Mouse (Mus musculus) thymus, adult 2 months (tissue): ENCODE data around the gene Hinfp. TPM values are rescaled to one million over a fixed set of nuclear protein-coding genes. Genes with fewer than 3 reads are reported as not detected.

Source experiments
- DNase-seq: peaks from one replicate; pipeline ENCODE4 v3.0.0; 2021
- H3K27ac ChIP-seq: fragments of 200-500 bp; 2 replicates; pipeline ENCODE4 v1.5.1; 2012; ENCODE audit warnings: low read length, control low read depth; ENCODE audit not compliant: control insufficient read depth, insufficient read depth
- H3K27me3 ChIP-seq: fragments of 200-500 bp; 2 replicates; pipeline ENCODE4 v1.6.1; 2012; ENCODE audit warnings: mild to moderate bottlenecking, low read length, moderate library complexity, mixed read lengths; ENCODE audit not compliant: control insufficient read depth, insufficient read depth
- H3K36me3 ChIP-seq: fragments of 200-500 bp; 2 replicates; pipeline ENCODE4 v1.6.1; 2012; ENCODE audit warnings: mild to moderate bottlenecking, low read length, moderate library complexity; ENCODE audit not compliant: control insufficient read depth, insufficient read depth
- H3K4me1 ChIP-seq: fragments of 200-500 bp; replicated peaks from 2 replicates; pipeline ENCODE4 v1.6.1; 2012; ENCODE audit warnings: low read length; ENCODE audit not compliant: control insufficient read depth, insufficient read depth
- H3K4me3 ChIP-seq: fragments of 200-500 bp; 2 replicates; pipeline ENCODE4 v1.5.1; 2012; ENCODE audit warnings: mild to moderate bottlenecking, low read length, control low read depth, moderate library complexity; ENCODE audit not compliant: control insufficient read depth, insufficient read depth
- CTCF ChIP-seq: fragments of 200-500 bp; IDR thresholded peaks from 2 replicates; pipeline ENCODE4 v1.5.1; 2012; ENCODE audit warnings: mild to moderate bottlenecking, control low read depth, low read length, moderate library complexity, borderline replicate concordance; ENCODE audit not compliant: control insufficient read depth, poor library complexity, insufficient read depth; ENCODE audit errors: extremely low read depth
- POLR2A ChIP-seq: fragments of 200-500 bp; IDR thresholded peaks from 2 replicates; pipeline ENCODE4 v1.6.1; 2012; ENCODE audit warnings: mild to moderate bottlenecking, low read length, control low read depth, moderate library complexity; ENCODE audit not compliant: control insufficient read depth, poor library complexity, insufficient read depth; ENCODE audit errors: extremely low read depth
- WGBS: fragments of 180-500 bp; shearing (Covaris S2); methylation state at CpG from one replicate; pipeline ENCODE4 v1.1.7; 2018; 5-methylcytosine and 5-hydroxymethylcytosine counted together
- polyA plus RNA-seq: library from polyadenylated mRNA; depleted of rRNA; stranded (reverse); fragments of >200 nt; gene quantifications from 2 replicates; pipeline ENCODE4 v1.2.3, GENCODE M21; 2012

The Hinfp gene
- polyA plus RNA-seq, 1 experiment = 71.1 TPM

DNA sequence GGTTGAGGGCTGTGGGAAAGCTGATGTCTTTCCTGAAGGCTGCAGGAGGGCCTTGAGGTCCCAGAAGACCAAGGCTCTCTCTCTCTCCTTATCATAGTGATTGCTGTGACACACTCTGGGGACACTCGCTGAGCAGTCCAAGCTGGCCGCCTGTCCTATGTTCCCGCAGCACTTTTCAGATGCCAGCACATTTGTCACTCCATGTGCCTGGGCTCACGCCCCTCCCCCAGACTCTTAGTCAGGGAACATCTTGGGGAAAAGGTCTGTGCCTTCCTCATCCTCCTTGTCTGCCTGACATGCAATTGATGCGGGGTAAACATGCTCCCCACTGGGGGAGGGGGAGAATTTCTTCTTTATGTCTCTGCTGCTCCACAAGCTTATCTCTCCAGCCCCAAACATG, 22.3 kb downstream of the Hinfp start:
- H3K27ac ChIP-seq = no peak overlapping the region
- no peaks in the 10 kb centered on the region for H3K36me3 ChIP-seq
- 92% methylated on average over 5 of the region's 5 CpGs for WGBS
- H3K4me3 ChIP-seq = no peak overlapping the region
- no peak for DNase-seq
- H3K27me3 ChIP-seq = peaks cover 18% of the 10 kb centered on the region
- peaks cover 13% of the 10 kb centered on the region for H3K4me1 ChIP-seq
- TF ChIP-seq CTCF = no peak
- TF ChIP-seq POLR2A = no peak

DNA sequence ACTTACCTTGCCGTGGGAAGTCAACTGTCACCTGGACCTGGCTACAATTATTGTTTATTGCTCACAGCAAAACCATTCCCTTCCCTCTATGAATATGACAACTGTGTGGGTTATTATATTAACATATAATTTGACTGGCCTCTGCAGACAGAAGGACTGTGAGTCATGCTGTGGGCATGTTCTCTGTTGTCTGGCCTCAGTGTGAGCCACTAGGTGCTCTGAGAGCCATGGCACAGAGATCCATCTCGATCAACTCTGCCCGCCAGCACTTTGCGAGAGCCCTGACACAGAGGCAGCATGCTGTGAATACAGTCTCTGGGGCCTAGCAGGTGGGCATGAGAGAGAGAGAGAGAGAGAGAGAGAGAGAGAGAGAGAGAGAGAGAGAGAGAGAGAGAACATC, 35.5 kb downstream of the Hinfp start:
- no peaks in the 10 kb centered on the region for H3K36me3 ChIP-seq
- TF ChIP-seq CTCF (no peak), POLR2A (no peak)
- DNase-seq = no peak
- 93% methylated on average over 4 of the region's 4 CpGs for WGBS
- peaks cover 15% of the 10 kb centered on the region for H3K4me1 ChIP-seq
- H3K27me3 ChIP-seq = no peaks in the 10 kb centered on the region
- no peak overlapping the region for H3K4me3 ChIP-seq
- H3K27ac ChIP-seq = no peak overlapping the region

DNA sequence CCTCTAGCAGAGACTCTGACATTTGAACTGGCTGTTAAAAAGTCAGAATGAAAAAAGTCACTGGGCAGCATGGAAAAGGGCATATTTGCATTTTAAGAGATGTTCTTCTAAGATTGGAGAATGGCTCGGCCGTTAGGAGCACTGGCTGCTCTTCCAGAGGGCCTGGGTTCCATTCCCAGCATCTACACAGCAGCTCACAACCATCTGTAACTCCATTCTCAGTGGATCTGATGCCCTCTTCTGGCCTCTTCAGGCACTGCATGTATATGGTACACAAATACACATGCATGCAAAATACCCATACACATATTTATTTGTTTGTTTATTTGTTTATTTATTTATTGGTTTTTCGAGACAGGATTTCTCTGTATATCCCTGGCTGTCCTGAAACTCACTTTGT, 36.4 kb downstream of the Hinfp start:
- no peak overlapping the region for H3K27ac ChIP-seq
- DNase-seq = peak; percentile 65
- H3K4me1 ChIP-seq = peaks cover 15% of the 10 kb centered on the region
- TF ChIP-seq POLR2A (no peak), CTCF (peak; percentile 63; the same call in 1 of the 2 replicates)
- H3K4me3 ChIP-seq = no peak overlapping the region
- H3K36me3 ChIP-seq = no peaks in the 10 kb centered on the region
- WGBS = 86% methylated on average over 3 of the region's 3 CpGs
- no peaks in the 10 kb centered on the region for H3K27me3 ChIP-seq

DNA sequence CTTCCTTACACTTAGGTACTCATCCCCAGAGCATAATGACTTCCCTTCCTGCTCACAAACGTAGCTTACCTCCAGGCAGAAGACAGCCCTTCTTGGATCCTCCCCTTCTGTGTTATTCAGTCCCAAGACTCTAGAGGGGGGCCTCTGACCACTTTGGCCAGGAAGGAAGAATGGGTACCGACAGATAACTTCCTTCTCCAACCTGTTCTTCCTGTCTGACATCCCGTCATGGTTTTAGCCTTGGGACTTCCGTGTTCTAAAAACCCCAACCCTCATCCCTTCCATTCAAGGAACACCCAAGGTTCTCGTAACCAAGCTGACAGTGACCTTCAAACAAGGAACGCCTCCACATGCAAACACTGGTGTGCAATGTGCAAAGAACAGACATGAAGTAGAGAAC, 37.0 kb downstream of the Hinfp start, which contains the start of gene Nlrx1:
TSS of gene Nlrx1 (minus strand) at position 168 of the 400 bp plus-strand sequence.
- Histone ChIP-seq H3K27me3 (no peaks in the 10 kb centered on the region), H3K4me3 (peak within 1 kb of the TSS; percentile 65), H3K4me1 (peaks cover 15% of the 10 kb centered on the region), H3K27ac (peak within 1 kb of the TSS; percentile 4; the same call in 1 of the 2 replicates), H3K36me3 (no peaks in the 10 kb centered on the region)
- 31% methylated on average over 6 of the region's 6 CpGs for WGBS
- TF ChIP-seq POLR2A = no peak
- TF ChIP-seq CTCF = no peak
- no peak for DNase-seq

DNA sequence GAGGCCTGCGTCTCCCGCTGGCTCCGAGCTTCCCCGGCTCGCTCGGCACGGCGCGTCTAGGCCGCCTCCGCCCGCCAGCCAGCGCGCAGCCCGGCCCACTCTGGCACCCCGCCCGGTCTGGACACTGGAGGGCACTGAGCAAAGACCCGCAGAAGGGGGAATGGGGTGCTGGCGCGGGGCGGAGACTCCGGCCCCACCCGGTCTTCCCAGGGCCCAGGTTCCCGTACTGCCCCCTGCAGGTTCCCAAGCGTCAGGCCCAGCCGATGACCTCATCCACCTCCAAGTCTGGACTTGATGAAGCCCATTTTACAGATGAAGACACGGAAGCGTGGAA, 37.5 kb downstream of the Hinfp start:
- H3K4me3 ChIP-seq = peak overlapping the region; percentile 65
- no peaks in the 10 kb centered on the region for H3K27me3 ChIP-seq
- DNase-seq = peak; percentile 86
- H3K27ac ChIP-seq = 0 out of 2 replicates have a peak overlapping the region, but pooled peaks have one; percentile 4
- no peaks in the 10 kb centered on the region for H3K36me3 ChIP-seq
- TF ChIP-seq POLR2A (peak; percentile 3; the same call in 1 of the 2 replicates), CTCF (peak; percentile 91; the same call in 1 of the 2 replicates)
- peaks cover 15% of the 10 kb centered on the region for H3K4me1 ChIP-seq
- 3% methylated on average over 28 of the region's 28 CpGs for WGBS

DNA sequence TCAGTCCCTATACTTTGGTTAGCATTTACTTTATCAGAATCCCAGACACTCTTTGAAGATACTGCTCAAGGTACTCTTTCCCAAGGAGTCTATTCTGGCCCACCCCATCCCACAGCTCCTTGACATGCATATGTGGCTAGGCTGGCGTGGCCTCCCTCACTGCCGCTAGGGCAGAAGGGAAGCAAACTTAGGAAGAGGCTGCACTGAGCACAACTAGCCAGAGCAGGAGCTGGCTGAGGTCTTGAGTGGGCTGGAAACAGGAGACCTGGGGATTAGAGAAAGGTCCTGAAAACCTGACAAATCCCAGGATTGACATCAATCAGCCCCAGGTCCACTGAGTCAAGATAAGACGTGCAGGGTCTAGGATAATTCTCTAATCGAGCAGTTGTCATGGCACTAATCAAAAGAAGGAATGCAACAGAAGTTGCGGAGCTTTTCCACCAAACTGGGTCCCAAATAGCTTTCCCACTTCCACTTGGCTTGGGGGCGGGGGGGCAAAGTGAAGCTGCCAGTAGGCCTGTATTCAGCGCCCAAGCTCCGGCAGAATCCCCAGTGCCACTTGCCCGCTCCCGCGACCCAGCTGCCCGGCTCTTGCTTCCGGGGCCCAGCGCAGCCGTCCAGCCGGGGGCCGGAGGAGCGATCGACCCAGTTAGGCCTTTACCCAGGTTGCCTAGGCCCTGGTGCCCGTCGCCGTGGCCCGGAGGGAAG, 38.0 kb downstream of the Hinfp start:
- Histone ChIP-seq H3K4me3 (peak overlapping the region; percentile 65), H3K4me1 (peaks cover 19% of the 10 kb centered on the region), H3K27me3 (no peaks in the 10 kb centered on the region), H3K36me3 (no peaks in the 10 kb centered on the region), H3K27ac (peak overlapping the region; percentile 29; the same call in 1 of the 2 replicates)
- DNase-seq = peak; percentile 35
- 17% methylated on average over 23 of the region's 23 CpGs for WGBS
- TF ChIP-seq CTCF (no peak), POLR2A (0 out of 2 replicates have a peak, but pooled peaks have one; percentile 40)
